Mouse (Mus musculus): ENCODE data around the gene Olfr316.
"Not testable (repeated sequence)": the region's sequence is repeated elsewhere in the genome, so short reads cannot be mapped to it uniquely, and the experiment has no call there.

- not testable (repeated sequence) for TF ChIP-seq CTCF, EP300 (IDR thresholded peaks at IDR 0.05; ENCODE audit: low read depth)
Observed at GRCm38 (mm10) chr11:58751096-58751495, 1.4 kb upstream of the Olfr316 start.

All from heart, postnatal 0 days (tissue).